Mouse (Mus musculus) liver, embryonic 14.5 days (tissue): Measurements from ENCODE around the gene Ccdc148.

Source experiments
- CTCF ChIP-seq: IDR thresholded peaks from 2 replicates; pipeline ENCODE4 v1.5.1; 2016; ENCODE audit warnings: antibody characterized with exemption, low read depth, control low read depth
- EP300 ChIP-seq: IDR thresholded peaks from 2 replicates; pipeline ENCODE4 v1.6.1; 2016; ENCODE audit warnings: antibody characterized with exemption, low read depth

GRCm38 (mm10) chr2:59200511-59200910, 40.0 kb upstream of the Ccdc148 start:
- TF ChIP-seq CTCF (no peak), EP300 (no peak)
